Mouse (Mus musculus): ENCODE measurements around the gene Pcdh7.

The Pcdh7 gene

DNA sequence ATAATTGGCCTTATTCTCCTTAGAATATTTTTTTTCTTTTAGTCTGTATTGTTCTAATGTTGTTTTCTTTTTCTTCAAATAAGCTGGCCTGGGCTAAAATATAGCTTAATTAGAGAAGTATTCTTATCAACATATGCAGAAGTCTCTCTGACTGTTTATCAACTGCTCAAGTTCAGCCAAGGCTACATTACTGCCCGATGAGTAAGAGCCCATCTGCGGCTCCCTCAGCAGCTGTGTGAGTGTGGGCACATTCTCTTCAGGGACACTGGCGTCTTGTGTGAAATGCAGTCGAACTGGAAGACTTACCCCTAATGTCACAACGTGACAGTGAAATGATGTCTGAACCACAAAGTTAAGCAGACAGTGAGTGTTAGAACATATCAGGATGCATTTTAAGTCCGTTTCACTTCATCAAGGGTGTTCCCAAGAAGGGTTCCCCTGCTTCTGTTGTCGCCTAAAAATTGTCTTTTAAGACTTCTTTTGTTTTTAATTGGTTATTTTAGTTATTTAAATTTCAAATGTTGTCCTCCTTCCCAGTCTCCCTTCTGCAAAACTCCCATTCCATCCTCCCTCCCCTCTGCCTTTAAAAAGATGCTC, 181.3 kb downstream of the Pcdh7 start:
- no peak for DNase-seq (ENCODE audit: low read depth, low spot score)

DNA sequence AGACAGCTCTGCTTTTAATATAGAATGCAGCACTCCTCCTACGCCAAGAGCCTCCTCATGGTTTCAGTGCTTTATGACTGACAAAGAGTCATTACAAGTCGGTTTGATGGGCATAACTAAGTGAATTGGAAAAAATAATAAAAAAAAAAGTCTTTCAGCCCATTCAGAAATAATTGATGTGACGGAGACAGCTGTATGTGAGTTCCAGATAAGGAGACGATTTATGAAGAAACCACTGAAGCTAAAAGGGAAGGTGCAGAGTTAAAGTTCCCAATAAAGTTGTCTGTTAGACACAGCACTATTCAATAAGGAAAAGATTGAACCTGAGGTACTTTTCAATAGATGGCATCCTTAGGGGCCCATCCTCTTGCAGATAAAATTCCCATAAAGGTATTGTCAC, 189.5 kb downstream of the Pcdh7 start:
- DNase-seq (ENCODE audit: low read depth, low spot score), result no peak

DNA sequence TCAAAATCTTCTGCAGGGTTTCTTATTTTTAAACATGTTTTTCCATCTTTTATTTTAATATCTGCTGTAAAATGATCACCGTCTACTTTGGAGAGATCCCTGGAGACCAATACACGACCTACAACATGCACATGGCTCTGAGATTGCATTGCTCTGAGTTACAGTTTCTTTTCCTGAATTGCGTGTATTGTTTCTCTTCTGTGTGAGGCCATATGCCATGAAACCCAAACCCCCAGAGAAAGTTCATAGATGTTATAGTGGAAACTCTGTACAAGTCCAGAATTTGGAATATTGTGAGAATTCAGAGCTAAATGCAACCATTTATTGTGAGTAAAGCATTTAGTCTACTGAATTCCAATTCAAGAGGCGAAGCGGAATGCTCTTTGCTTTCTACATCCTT, 203.4 kb downstream of the Pcdh7 start:
- no peak for DNase-seq (ENCODE audit: low read depth, low spot score)

DNA sequence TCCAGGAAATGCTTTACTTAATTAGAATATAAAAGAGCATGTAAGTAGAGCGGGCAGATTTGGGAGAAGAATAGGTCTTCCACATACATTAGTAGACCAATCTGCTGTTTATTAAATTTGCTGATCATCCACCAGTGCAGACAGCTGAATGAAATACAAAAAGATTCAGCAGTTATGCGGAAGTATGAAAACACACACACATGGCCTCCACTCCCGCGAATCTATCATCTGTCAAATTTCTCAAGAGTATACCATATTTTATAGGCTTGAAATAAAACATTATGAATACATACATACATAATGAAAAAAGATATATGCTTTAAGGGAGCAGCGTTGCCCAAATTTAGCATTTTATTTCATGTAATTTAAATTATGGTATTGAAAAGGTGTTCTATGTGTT, 213.6 kb downstream of the Pcdh7 start:
- no peak for DNase-seq (ENCODE audit: low read depth, low spot score)

DNA sequence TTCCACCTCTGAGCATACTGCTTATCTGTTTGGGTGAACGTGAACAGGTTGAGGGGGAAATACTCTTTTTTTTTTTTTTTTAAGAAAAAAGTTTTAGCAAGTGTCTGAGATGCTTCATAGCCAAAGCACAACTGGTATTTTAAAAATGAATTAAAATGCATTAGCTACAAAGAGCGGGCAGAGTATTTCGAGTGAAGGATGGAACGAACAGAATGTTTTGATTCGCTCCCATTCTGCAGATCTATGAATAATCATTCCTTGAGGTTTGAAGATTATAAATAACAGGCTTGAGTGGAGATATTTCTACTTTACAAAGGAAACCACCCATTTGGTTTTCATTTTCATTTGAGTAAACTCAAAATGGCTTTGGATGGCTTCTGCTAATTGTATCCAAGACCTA, 214.0 kb downstream of the Pcdh7 start:
- DNase-seq (ENCODE audit: low read depth, low spot score), result no peak

GRCm38 (mm10) chr5:57934666-57935065, 216.9 kb downstream of the Pcdh7 start:
- no peak for DNase-seq (ENCODE audit: low read depth, low spot score)

DNA sequence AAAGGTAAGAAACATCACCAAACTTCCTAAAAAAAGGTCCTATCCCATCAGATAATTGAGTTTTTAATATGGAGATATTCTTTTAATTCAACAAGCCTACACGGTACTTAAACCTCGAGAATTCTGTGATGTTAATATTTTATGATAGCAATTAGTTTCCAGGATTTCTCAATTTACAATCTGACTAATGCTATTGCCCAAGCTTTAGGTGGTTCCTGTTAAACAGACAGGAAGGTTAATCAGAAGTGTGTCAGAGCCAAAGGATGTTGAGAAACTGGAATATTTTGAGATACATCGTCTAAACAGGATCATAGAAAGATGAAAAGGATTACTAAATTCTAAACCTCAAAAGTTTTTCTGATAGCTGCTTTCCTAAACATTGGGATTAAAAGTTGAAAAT, 222.7 kb downstream of the Pcdh7 start:
- DNase-seq (ENCODE audit: low read depth, low spot score), result no peak

GRCm38 (mm10) chr5:57943176-57943575, 225.4 kb downstream of the Pcdh7 start:
- no peak for DNase-seq (ENCODE audit: low read depth, low spot score)

- DNase-seq (ENCODE audit: low read depth, low spot score), result no peak
Measured at GRCm38 (mm10) chr5:57943611-57944010, 225.8 kb downstream of the Pcdh7 start.

GRCm38 (mm10) chr5:57945419-57945818, 227.7 kb downstream of the Pcdh7 start:
- DNase-seq (ENCODE audit: low read depth, low spot score), result no peak

DNA sequence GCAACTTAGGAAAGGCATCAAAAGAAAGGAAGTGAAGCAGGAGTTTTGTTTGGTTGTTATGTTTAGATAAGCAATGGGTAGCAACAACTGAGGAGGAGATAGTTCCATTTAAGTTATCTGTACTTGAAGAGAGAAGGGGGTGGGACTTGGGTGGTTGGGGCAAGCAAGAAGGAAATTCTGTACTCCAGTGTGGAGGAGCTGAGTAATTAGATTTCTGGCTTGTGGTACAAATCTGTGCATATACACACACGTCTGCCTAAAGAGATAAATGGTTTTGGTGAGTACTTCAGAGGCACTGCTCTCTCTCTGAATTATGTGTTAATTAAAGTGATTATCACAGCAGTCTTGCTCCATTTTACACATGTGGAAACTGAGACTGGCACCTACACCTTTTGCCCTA, 241.6 kb downstream of the Pcdh7 start:
- DNase-seq (ENCODE audit: low read depth, low spot score), result no peak

GRCm38 (mm10) chr5:57963792-57964191, 246.0 kb downstream of the Pcdh7 start:
- no peak for DNase-seq (ENCODE audit: low read depth, low spot score)

- DNase-seq (ENCODE audit: low read depth, low spot score), result no peak
Measured at GRCm38 (mm10) chr5:57964201-57964600, 246.4 kb downstream of the Pcdh7 start.

- DNase-seq (ENCODE audit: low read depth, low spot score), result no peak
Measured at GRCm38 (mm10) chr5:57993584-57993983, 275.8 kb downstream of the Pcdh7 start.

DNA sequence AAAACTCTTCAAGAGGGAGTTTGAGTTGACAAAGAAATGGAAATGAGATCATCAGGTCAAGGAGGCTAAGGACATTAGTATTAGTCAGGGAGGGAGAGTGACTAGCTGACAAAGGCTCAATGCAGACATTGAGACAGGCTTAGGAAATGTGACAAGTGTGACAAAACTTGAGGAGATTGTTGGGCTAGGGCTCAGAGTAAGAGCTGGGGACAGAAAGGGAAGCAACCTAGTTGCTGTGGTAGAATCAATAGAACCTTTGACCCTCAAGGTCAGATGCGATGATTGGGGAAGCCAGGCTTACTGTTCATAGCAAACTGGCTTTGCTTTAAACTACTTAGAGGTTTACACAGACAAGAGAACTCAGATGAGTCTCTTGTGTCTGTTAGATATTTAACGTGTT, 303.6 kb downstream of the Pcdh7 start:
- DNase-seq (ENCODE audit: low read depth, low spot score), result no peak

DNA sequence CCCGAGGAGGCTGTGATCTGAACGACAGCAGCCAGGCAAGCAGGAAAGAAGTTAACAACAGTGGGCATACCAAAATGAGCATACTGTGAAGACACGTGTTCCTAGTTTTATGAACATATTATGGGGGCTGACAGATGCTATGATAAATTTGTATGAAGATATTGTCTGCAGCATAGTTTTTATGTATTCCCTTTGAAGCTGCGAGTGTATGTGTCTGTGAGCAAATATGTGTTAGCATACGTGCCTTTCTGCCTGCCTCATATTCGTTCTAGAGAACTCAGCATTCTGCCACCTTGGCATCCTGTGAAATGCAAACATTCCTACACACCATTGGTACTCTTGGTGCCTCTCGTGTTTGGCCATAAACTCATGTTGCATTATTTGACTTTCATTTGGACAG, 307.4 kb downstream of the Pcdh7 start:
- DNase-seq (ENCODE audit: low read depth, low spot score), result no peak

- peak; percentile 14 for DNase-seq (ENCODE audit: low read depth, low spot score)
Measured at GRCm38 (mm10) chr5:58025759-58026158, 308.0 kb downstream of the Pcdh7 start.

- DNase-seq (ENCODE audit: low read depth, low spot score), result no peak
Measured at GRCm38 (mm10) chr5:58039875-58040274, 322.1 kb downstream of the Pcdh7 start.

- no peak for DNase-seq (ENCODE audit: low read depth, low spot score)
Measured at GRCm38 (mm10) chr5:58044216-58044615, 326.4 kb downstream of the Pcdh7 start.

DNA sequence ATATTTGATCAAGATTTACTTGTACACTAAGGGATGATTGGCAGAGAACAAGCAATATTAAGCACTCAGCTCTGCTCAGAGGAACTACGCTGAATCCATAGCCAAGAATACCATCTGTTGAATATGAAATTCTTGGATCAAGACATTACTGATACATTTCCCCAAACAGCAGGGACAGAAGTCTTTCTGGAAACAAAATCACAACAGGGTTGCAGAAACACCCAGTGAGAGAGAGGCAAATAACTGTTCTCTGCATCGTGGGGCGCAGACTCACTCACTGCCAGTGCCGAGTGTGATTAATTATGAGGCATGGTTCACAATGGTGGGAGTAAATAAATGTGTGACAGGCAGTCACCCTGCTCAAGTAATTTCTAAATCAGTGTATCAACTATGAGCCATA, 363.3 kb downstream of the Pcdh7 start:
- no peak for DNase-seq (ENCODE audit: low read depth, low spot score)

- DNase-seq (ENCODE audit: low read depth, low spot score), result no peak
Measured at GRCm38 (mm10) chr5:58082230-58082629, 364.5 kb downstream of the Pcdh7 start.

DNA sequence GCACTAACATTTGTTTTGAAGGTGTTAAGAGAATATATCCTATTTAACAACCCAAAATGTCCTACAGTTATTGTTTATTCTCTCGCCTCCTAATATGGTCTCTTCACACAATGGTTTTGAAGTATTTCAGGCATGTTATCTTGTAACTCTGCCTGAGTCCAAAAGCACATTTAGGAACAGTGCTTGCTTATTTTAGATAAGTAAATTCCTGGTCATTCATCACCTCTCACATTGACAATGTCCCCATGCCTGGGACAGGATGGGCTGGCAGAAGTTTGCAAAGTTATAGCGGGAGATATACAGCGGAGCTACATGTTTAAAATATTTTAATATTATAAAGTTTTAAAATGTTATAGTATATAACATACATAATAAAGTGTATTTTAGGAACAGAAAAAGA, 365.3 kb downstream of the Pcdh7 start:
- DNase-seq (ENCODE audit: low read depth, low spot score), result no peak

GRCm38 (mm10) chr5:58083972-58084371, 366.2 kb downstream of the Pcdh7 start:
- no peak for DNase-seq (ENCODE audit: low read depth, low spot score)

DNA sequence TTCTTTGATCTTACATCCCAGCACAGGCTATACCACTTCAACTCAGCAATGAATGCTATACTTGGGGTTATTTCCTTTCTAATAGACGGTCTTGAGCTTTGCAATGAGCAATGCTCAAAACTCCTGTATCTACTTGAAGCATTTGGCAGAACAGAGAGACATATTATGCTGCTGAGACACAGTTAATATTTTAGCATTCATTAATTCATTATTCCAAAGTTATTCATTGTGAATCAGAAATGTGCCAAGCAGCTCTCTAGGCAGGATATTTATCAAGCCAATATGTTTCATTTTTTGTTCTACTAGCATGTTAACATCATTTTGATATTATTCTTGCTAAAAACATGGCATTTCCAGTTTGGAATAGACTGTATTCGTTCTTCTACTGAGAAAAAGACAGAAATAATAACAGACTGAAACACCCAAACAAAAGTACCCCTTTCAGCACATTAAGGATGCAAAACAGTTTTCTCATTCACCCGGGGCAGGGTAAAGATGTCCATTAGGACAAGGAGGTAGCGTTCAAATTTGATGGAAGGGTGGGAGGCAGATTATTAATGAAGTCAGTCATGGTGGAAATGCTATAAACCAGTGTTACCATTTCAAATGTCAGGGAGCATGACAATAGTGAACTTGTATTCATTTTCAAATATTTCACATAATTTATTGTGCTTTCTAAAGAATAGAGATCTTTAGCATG, 391.0 kb downstream of the Pcdh7 start:
- DNase-seq (ENCODE audit: low read depth, low spot score), result no peak
